Mouse (Mus musculus) CH12.LX (cell line): ENCODE results near the gene Tusc2. TPM values are rescaled to one million over a fixed set of nuclear protein-coding genes. Genes with fewer than 3 reads are reported as not detected.

Experiments
- DNase-seq: peaks from one replicate; pipeline ENCODE4 v3.0.0-alpha.2; 2013; ENCODE audit errors: extremely low read depth
- H3K27ac ChIP-seq: 2 replicates; pipeline ENCODE4 v1.5.1; 2012; ENCODE audit warnings: low read depth, mild to moderate bottlenecking, control low read depth, moderate library complexity; ENCODE audit not compliant: insufficient read depth
- H3K27me3 ChIP-seq: replicated peaks from 2 replicates; pipeline ENCODE3; 2012; ENCODE audit warnings: inconsistent platforms
- H3K36me3 ChIP-seq, 2 experiments: replicated peaks in 1 of 2; 2 replicates each; pipeline versions ENCODE3 to v1.6.1; 2012; ENCODE audit warnings: inconsistent platforms in 1 of 2, low read length in 1 of 2, mild to moderate bottlenecking in 1 of 2, mixed read lengths in 1 of 2, moderate library complexity in 1 of 2; ENCODE audit not compliant: control insufficient read depth in 1 of 2, insufficient read depth in 1 of 2
- H3K4me1 ChIP-seq, 2 experiments: 2 replicates each; pipeline ENCODE4 v1.6.1; 2012; ENCODE audit warnings: inconsistent platforms in 1 of 2, moderate library complexity in 1 of 2; ENCODE audit not compliant: insufficient read depth in 2 of 2, control insufficient read depth in 1 of 2
- H3K4me2 ChIP-seq: 2 replicates; pipeline ENCODE4 v1.6.1; 2012; ENCODE audit warnings: low read depth, mild to moderate bottlenecking, control low read depth; ENCODE audit not compliant: poor library complexity, insufficient read depth, severe bottlenecking
- H3K4me3 ChIP-seq, 3 experiments: fragments of 150-350 bp in 1 of 3; sonication (generic) in 1 of 3; replicated peaks in 1 of 3; 2 replicates each; pipeline versions ENCODE3 to v1.5.1; 2011 to 2012; ENCODE audit warnings: low read depth in 2 of 3, low read length in 2 of 3, mild to moderate bottlenecking in 2 of 3, moderate library complexity in 2 of 3, control low read depth in 1 of 3, improper control_type of control experiment in 1 of 3, inconsistent platforms in 1 of 3, mixed read lengths in 1 of 3; ENCODE audit not compliant: poor library complexity in 1 of 3
- H3K79me2 ChIP-seq: replicated peaks from 2 replicates; pipeline ENCODE4 v1.6.1; 2012; ENCODE audit warnings: mild to moderate bottlenecking, moderate library complexity; ENCODE audit not compliant: control insufficient read depth, poor library complexity, insufficient read depth, severe bottlenecking; ENCODE audit errors: extremely low read depth
- H3K9ac ChIP-seq: 2 replicates; pipeline ENCODE4 v1.6.1; 2012; ENCODE audit warnings: low read depth, mild to moderate bottlenecking, control low read depth, moderate library complexity; ENCODE audit not compliant: insufficient read depth
- H3K9me3 ChIP-seq: replicated peaks from 2 replicates; pipeline ENCODE3; 2012; ENCODE audit warnings: low read length, inconsistent platforms, mixed read lengths
- BHLHE40 ChIP-seq: IDR thresholded peaks from 2 replicates; pipeline ENCODE4 v1.6.1; 2011; ENCODE audit warnings: mild to moderate bottlenecking, low read depth, low read length, improper control_type of control experiment
- CHD2 ChIP-seq: IDR thresholded peaks from 2 replicates; pipeline ENCODE4 v1.6.1; 2011; ENCODE audit warnings: low read length, improper control_type of control experiment
- CTCF ChIP-seq, 2 experiments: IDR thresholded peaks in 1 of 2; conservative IDR thresholded peaks in 1 of 2; 2 replicates each; pipeline ENCODE4 v1.5.1; 2011 to 2012; ENCODE audit warnings: low read depth in 2 of 2, low read length in 2 of 2, improper control_type of control experiment in 1 of 2, inconsistent platforms in 1 of 2, mild to moderate bottlenecking in 1 of 2, moderate library complexity in 1 of 2
- E2F4 ChIP-seq: IDR thresholded peaks from 2 replicates; pipeline ENCODE4 v1.6.1; 2011; ENCODE audit warnings: low read depth, low read length, improper control_type of control experiment; ENCODE audit not compliant: insufficient replicate concordance
- EP300 ChIP-seq: IDR thresholded peaks from 2 replicates; pipeline ENCODE4 v1.6.1; 2011; ENCODE audit warnings: low read length, improper control_type of control experiment
- ETS1 ChIP-seq: conservative IDR thresholded peaks from 2 replicates; pipeline ENCODE4 v1.6.1; 2012; ENCODE audit warnings: low read depth, mild to moderate bottlenecking, inconsistent platforms, low read length, improper control_type of control experiment, moderate library complexity
- IRF4 ChIP-seq: IDR thresholded peaks from 2 replicates; pipeline ENCODE4 v1.6.1; 2014; ENCODE audit warnings: low read depth, mild to moderate bottlenecking, inconsistent platforms, low read length, improper control_type of control experiment
- JUN ChIP-seq: IDR thresholded peaks from 2 replicates; pipeline ENCODE4 v1.6.1; 2011; ENCODE audit warnings: low read depth, mild to moderate bottlenecking, low read length, improper control_type of control experiment, moderate library complexity; ENCODE audit not compliant: insufficient read depth
- KAT2A ChIP-seq: IDR thresholded peaks from 2 replicates; pipeline ENCODE4 v1.6.1; 2012; ENCODE audit warnings: low read length, improper control_type of control experiment, inconsistent platforms; ENCODE audit not compliant: insufficient replicate concordance
- MAFK ChIP-seq: IDR thresholded peaks from 2 replicates; pipeline ENCODE4 v1.6.1; 2011; ENCODE audit warnings: low read length, improper control_type of control experiment; ENCODE audit not compliant: insufficient replicate concordance
- MEF2A ChIP-seq: IDR thresholded peaks from 2 replicates; pipeline ENCODE4 v1.6.1; 2014; ENCODE audit warnings: low read depth, mild to moderate bottlenecking, inconsistent platforms, low read length, improper control_type of control experiment, borderline replicate concordance
- MXI1 ChIP-seq: IDR thresholded peaks from 2 replicates; pipeline ENCODE4 v1.6.1; 2011; ENCODE audit warnings: mild to moderate bottlenecking, low read depth, low read length, improper control_type of control experiment
- MYC ChIP-seq: IDR thresholded peaks from 2 replicates; pipeline ENCODE4 v1.6.1; 2011; ENCODE audit warnings: low read depth, mild to moderate bottlenecking, improper control_type of control experiment, low read length
- NELFE ChIP-seq: IDR thresholded peaks from 2 replicates; pipeline ENCODE4 v1.6.1; 2011; ENCODE audit warnings: low read depth, low read length, improper control_type of control experiment
- PAX5 ChIP-seq: IDR thresholded peaks from 2 replicates; pipeline ENCODE4 v1.6.1; 2012; ENCODE audit warnings: low read length, inconsistent platforms, mixed read lengths
- POLR2AphosphoS2 ChIP-seq: IDR thresholded peaks from 2 replicates; pipeline ENCODE4 v1.6.1; 2011; ENCODE audit warnings: low read depth, low read length, improper control_type of control experiment
- RCOR1 ChIP-seq: conservative IDR thresholded peaks from 2 replicates; pipeline ENCODE4 v1.6.1; 2012; ENCODE audit warnings: low read depth, mild to moderate bottlenecking, inconsistent platforms, low read length, improper control_type of control experiment
- SIN3A ChIP-seq: IDR thresholded peaks from 2 replicates; pipeline ENCODE4 v1.6.1; 2012; ENCODE audit warnings: low read length, improper control_type of control experiment, inconsistent platforms
- SMC3 ChIP-seq: IDR thresholded peaks from 2 replicates; pipeline ENCODE4 v1.6.1; 2011; ENCODE audit warnings: low read depth, low read length, improper control_type of control experiment
- TBP ChIP-seq: conservative IDR thresholded peaks from 2 replicates; pipeline ENCODE4 v1.6.1; 2011; ENCODE audit warnings: low read depth, low read length, improper control_type of control experiment
- TCF12 ChIP-seq: IDR thresholded peaks from 2 replicates; pipeline ENCODE4 v1.6.1; 2014; ENCODE audit warnings: low read depth, mild to moderate bottlenecking, inconsistent platforms, low read length, improper control_type of control experiment
- USF1 ChIP-seq: IDR thresholded peaks from 2 replicates; pipeline ENCODE4 v1.6.1; 2014; ENCODE audit warnings: low read depth, mild to moderate bottlenecking, inconsistent platforms, low read length, improper control_type of control experiment
- USF2 ChIP-seq: conservative IDR thresholded peaks from 2 replicates; pipeline ENCODE4 v1.6.1; 2011; ENCODE audit warnings: low read depth, low read length, improper control_type of control experiment
- ZMIZ1 ChIP-seq: IDR thresholded peaks from 2 replicates; pipeline ENCODE4 v1.6.1; 2012; ENCODE audit warnings: low read depth, mild to moderate bottlenecking, inconsistent platforms, low read length, improper control_type of control experiment
- ZNF384 ChIP-seq: IDR thresholded peaks from 2 replicates; pipeline ENCODE4 v1.6.1; 2012; ENCODE audit warnings: low read depth, low read length, improper control_type of control experiment, inconsistent platforms
- dilution Hi-C: fragments of 300-500 bp; cut with MboI; formaldehyde crosslinking; loops from 2 replicates; pipeline ENCODE4 v1.14.3; 2020; ENCODE audit warnings: low sequenced_read_pairs; ENCODE audit not compliant: extremely low pct_unique_long_range_greater_than_20kb, extremely low pct_ligation_motif_present
- in situ Hi-C: fragments of 300-500 bp; cut with MboI; formaldehyde crosslinking; loops from 3 replicates; pipeline ENCODE4 v1.14.3; 2019; ENCODE audit warnings: low sequenced_read_pairs, low pct_ligation_motif_present, low pct_unique_long_range_greater_than_20kb, mixed read lengths
- polyA plus RNA-seq: library from polyadenylated mRNA; unstranded; fragments of >175 nt; gene quantifications from 2 replicates; pipeline ENCODE4 v1.2.1, GENCODE M21; 2012; ENCODE audit warnings: low read depth; ENCODE audit not compliant: insufficient read length
- total RNA-seq, 2 experiments: library from RNA; depleted of rRNA; stranded (reverse); fragments of 300-350 nt in 1 of 2; fragments of >200 nt in 1 of 2; gene quantifications; 2 replicates each; pipeline ENCODE4 v1.2.3; 2012 to 2014

The Tusc2 gene
- total and polyA plus RNA-seq, 3 experiments, result 23.0 to 39.2 (median 33.3) TPM

DNA sequence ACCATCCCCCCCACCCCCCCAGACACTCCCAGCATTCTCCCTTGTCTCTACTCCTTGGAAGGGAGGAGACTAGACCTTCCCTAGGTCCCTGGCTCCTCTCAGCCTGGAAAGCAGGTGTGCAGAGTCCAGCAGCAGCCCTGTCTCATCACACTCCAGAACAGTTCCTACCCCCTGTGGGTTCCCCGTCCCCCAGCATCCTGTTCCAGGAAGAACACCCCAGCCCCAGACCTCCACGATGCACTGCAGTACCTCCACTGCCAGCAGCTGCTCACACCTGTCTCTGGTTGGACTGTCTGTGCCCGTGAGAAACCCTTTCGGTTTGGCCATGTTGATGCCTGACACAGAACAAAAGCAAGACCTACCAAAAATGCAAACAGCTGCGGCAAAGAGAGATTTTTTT, 41.9 kb upstream of the Tusc2 start:
- Histone ChIP-seq H3K4me1 (peaks cover 3 to 7% of the 10 kb centered on the region in 2 experiments; a peak in 3 of 4 replicates), H3K9me3 (no peaks in the 10 kb centered on the region), H3K79me2 (no peaks in the 10 kb centered on the region), H3K27me3 (peaks cover 85% of the 10 kb centered on the region), H3K4me2 (no peak overlapping the region), H3K36me3 (no peaks in the 10 kb centered on the region), H3K9ac (no peak overlapping the region), H3K27ac (no peak overlapping the region), H3K4me3 (no peak overlapping the region)
- in situ Hi-C loops (no loop called here), dilution Hi-C loops (no loop called here)
- no peak for TF ChIP-seq TCF12
- TF ChIP-seq MEF2A, result no peak
- TF ChIP-seq JUN, result no peak
- no peak for DNase-seq

DNA sequence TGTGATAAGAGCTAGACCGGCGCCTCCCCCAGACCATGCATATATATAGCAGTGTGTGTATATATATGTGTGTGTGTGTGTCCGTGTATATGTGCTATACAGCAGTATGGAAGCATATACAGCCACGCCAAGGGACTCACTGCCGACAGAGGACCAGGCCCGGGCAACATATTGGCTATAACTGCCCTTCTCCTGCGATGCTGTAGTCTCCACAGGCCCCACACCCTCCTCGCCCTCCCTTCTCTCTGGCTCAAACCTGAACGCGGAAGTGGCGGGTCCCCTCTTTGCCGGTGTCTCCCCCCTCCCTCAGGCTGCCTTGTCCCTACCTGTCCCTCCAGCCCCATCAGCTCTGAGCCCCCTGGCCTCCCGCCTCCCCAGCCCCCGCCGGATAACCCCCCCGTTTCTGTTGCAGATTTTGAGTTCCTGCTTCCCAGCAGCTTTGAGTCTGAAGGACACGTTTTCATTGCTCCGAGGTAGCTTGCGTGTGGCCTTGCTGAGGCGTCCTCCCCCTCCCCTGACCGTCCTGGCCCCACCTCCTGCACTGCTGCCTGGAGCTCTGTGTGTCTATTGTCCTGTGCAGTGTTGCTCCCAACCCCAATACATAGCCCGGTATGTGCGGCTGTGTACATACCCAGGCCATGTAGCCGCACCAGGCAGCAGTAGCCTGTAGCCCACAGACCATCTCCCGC, 41.2 kb upstream of the Tusc2 start:
- Histone ChIP-seq H3K36me3 (no peaks in the 10 kb centered on the region), H3K27ac (no peak overlapping the region), H3K4me2 (no peak overlapping the region), H3K9ac (no peak overlapping the region), H3K9me3 (peaks cover 3% of the 10 kb centered on the region), H3K27me3 (peaks cover 87% of the 10 kb centered on the region), H3K4me3 (no peak overlapping the region), H3K4me1 (peaks cover 3 to 7% of the 10 kb centered on the region in 2 experiments; a peak in 3 of 4 replicates), H3K79me2 (no peaks in the 10 kb centered on the region)
- dilution Hi-C loops (no loop called here), in situ Hi-C loops (no loop called here)
- no peak for DNase-seq
- no peak for TF ChIP-seq POLR2AphosphoS2
- no peak for TF ChIP-seq PAX5
- no peak for TF ChIP-seq TBP
- TF ChIP-seq E2F4, result no peak
- TF ChIP-seq MAFK, result no peak
- no peak for TF ChIP-seq NELFE
- TF ChIP-seq BHLHE40, result no peak
- no peak for TF ChIP-seq SIN3A

DNA sequence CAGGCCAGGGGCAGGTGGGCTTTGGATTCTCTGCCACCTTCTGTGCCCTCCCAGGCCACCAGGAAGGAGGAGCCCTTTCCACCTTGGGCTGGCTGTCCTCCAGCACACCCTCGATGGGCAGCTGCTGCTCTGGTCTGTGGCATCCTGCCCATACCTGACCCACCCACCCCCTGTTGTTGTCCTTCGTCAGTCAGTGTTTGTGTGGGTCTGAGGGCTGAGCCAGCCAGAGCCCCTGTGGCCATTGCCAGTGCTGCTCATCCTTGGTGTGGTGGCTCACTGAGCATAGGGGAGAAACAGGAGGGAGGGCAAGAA, 40.7 kb upstream of the Tusc2 start:
- H3K4me2 ChIP-seq, result no peak overlapping the region

More for the DNA sequence above, 40.7 kb upstream of the Tusc2 start:
- H3K9ac ChIP-seq, result no peak overlapping the region
- no peak overlapping the region for H3K4me3 ChIP-seq
- H3K79me2 ChIP-seq, result no peaks in the 10 kb centered on the region
- DNase-seq, result no peak
- H3K4me1 ChIP-seq, result peaks cover 3 to 7% of the 10 kb centered on the region in 2 experiments; a peak in 3 of 4 replicates
- TF ChIP-seq SIN3A (no peak), SMC3 (no peak), ZMIZ1 (no peak), MEF2A (no peak), ETS1 (no peak), USF2 (no peak), MYC (no peak), MXI1 (no peak), EP300 (no peak), CHD2 (no peak), CTCF (conservative IDR thresholded peaks at IDR 0.05 in 1 of 2, IDR thresholded peaks at IDR 0.05 in 1 of 2; ENCODE audit: low read depth in 2 of 2, low read length in 2 of 2) (no peak), USF1 (no peak), KAT2A (no peak), RCOR1 (no peak), TBP (no peak), ZNF384 (no peak), IRF4 (no peak)
- no peak overlapping the region for H3K27ac ChIP-seq
- peaks cover 88% of the 10 kb centered on the region for H3K27me3 ChIP-seq
- peaks cover 3% of the 10 kb centered on the region for H3K9me3 ChIP-seq
- dilution Hi-C loops (no loop called here), in situ Hi-C loops (no loop called here)
- H3K36me3 ChIP-seq, result no peaks in the 10 kb centered on the region
